Mouse (Mus musculus): ENCODE data around the gene Zfp955b.
"Not testable (repeated sequence)": the region's sequence is repeated elsewhere in the genome, so short reads cannot be mapped to it uniquely, and the experiment has no call there.

The Zfp955b gene

GRCm38 (mm10) chr17:33289039-33289875 is at the start of gene Zfp955b:
Gene Zfp955b, plus strand, starts transcription at chr17:33289544.
- not testable (repeated sequence) for DNase-seq

DNA sequence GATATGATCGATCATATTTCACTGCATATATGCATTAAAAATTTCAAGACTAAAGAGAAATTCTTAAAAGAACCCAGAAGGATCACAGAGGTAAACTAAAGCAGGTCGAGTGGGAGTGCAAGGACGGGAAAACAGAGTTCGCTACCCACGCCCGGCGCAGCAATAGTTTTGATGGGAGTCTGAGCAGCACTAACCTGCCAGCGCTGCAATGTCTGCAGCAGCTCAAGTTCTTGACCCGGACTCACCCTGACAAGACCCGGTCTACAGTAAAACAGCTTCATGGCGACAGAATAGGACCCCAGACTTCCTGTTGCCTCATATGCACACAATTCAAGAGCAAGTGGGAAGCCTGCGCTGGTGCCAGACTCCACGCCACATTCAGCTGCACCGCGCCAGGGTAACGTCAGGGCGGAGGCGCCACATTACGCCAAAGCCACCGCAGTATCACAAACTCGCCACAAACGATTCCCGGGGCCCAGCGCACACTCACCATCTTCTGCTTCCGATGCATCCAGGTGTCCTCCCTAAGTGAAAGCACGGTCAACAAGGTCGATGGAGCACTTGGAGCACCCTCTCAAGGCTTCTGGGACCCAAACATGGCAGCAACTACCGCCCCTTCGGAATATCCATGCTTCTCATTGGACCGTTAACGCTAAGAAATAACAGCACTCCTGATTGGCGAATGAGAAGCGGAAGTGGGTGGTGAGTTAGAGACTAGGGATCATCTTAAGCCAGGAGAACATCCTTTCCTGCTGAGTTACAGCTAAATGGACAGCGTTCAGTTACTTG is 34.6 kb upstream of the Zfp955b start, which contains the start of gene Zfp955a:
TSS of gene Zfp955a (minus strand) at position 616 of the 789 bp plus-strand sequence.
- not testable (repeated sequence) for DNase-seq

DNA sequence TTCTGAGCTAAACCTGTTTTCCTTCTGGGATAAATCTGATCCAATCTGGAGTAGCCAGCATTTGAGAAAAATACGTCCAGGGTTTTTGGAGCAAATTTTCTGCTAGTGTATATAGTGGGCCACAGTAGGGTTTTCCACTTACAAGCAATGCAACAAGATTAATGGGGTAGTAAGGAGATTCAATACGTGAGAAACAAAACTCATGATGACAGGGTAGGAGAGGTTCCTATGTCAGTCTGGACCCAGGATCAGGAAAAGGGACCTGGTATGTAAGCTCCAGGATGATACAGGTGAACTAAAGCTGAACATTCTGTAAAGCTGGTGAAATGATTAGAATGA is 34.1 kb upstream of the Zfp955b start:
- DNase-seq, result not testable (repeated sequence)

- DNase-seq, result no peak
Observed at GRCm38 (mm10) chr17:33264376-33264775, 25.0 kb upstream of the Zfp955b start, which contains the start of gene Olfr63. Gene Olfr63, plus strand, starts transcription at chr17:33264676.

DNA sequence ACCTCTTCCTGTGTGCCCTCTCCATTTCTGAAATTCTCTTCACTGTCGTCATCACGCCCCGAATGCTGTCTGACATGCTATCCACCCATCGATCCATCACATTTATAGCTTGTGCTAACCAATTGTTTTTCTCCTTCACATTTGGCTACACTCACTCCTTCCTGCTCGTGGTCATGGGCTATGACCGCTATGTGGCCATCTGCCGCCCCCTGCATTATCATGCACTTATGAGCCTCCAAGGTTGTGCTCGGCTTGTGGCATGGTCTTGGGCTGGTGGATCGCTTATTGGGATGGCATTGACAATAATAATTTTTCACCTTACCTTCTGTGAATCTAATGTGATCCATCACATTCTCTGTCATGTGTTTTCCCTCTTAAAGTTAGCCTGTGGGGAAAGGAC is 20.4 kb upstream of the Zfp955b start:
- DNase-seq, result no peak

DNA sequence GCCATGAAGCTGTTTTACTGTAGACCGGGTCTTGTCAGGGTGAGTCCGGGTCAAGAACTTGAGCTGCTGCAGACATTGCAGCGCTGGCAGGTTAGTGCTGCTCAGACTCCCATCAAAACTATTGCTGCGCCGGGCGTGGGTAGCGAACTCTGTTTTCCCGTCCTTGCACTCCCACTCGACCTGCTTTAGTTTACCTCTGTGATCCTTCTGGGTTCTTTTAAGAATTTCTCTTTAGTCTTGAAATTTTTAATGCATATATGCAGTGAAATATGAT is 469 bp downstream of the Zfp955b start:
- not testable (repeated sequence) for DNase-seq

- DNase-seq, result no peak
Observed at GRCm38 (mm10) chr17:33352981-33353380, 63.6 kb downstream of the Zfp955b start.
